Mouse (Mus musculus) lung, postnatal 14 days (tissue): Measurements from ENCODE around the gene AW822073.
"Not testable (repeated sequence)": the region's sequence is repeated elsewhere in the genome, so short reads cannot be mapped to it uniquely, and the experiment has no call there.

Experiments used
- DNase-seq: peaks from one replicate; pipeline ENCODE4 v3.0.0; 2021

AW822073 gene

DNA sequence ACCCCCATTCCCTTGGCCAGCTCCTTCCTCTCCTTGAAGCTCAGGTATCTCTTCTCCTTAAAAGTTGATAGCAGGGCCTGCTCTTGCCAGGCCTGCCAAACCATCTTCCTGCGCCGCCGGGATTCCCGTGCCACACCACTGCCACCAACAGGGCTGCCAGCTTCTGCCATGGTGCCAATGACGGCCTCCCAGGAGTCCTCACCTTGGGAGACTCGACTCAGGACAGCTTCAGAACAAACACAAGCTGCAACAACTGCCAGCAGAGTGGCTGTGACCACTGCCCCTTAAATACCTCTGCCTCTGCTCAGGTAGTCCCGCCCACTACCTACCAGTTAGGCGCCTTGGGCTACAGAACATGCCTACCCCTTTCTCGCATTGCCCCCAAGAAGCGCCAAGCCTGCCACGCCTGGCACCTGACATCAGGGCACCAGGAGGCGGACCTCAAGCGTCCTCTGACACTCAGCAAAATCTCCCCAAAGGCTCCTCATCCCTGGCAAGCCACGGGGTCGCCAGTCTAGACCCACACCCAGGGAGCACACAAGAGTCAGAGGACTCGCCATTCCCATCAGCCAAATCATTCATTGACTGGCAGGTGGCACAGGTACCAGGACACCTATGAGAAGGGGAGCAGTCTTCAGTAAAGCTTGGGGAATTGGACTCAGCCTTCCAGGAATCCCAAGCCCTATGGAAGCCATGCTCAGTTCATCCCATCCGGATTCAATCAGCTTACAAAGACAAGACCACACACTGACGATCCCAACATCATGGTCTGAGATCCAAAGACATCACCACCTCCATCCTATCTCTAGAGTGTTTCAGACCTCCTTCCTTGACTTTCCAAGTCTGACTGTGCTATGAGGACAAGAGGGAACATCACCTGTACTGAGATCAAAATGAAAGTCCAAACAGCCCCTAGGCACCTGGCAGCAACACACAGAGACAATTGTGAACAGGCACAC is at the start of gene AW822073:
TSS of gene AW822073 (minus strand) at position 104 of the 959 bp plus-strand sequence.
- not testable (repeated sequence) for DNase-seq

DNA sequence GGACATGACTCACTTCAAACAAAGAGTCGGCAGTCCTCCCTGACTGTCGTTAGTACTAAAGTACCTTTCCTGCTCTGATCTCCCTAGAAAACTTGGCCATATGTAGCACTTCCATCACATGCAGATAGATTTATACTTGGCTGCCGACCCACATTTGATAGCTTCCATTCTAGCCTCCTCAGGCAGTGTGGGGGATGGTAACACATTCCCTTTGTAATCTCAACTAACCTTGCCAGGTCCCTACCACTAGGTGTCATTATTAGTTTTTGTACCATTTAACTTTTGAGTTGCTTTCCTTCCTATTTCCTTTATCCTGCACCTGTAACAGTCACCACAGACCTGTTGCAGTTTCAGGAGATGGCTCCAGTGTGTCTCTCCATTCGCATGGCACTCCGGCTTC is 33.7 kb upstream of the AW822073 start:
- DNase-seq, result no peak

- peak; percentile 41 for DNase-seq
Measured at GRCm38 (mm10) chr10:58255954-58256353, 31.2 kb upstream of the AW822073 start.

- DNase-seq, result peak; percentile 95
Measured at GRCm38 (mm10) chr10:58255213-58255892, 30.6 kb upstream of the AW822073 start, which contains the start of gene Gcc2. Gene Gcc2 (plus strand): TSS chr10:58255497.

GRCm38 (mm10) chr10:58254635-58255175 is 30.0 kb upstream of the AW822073 start:
- no peak for DNase-seq

- DNase-seq, result no peak
Measured at GRCm38 (mm10) chr10:58249535-58249934, 24.8 kb upstream of the AW822073 start.

DNA sequence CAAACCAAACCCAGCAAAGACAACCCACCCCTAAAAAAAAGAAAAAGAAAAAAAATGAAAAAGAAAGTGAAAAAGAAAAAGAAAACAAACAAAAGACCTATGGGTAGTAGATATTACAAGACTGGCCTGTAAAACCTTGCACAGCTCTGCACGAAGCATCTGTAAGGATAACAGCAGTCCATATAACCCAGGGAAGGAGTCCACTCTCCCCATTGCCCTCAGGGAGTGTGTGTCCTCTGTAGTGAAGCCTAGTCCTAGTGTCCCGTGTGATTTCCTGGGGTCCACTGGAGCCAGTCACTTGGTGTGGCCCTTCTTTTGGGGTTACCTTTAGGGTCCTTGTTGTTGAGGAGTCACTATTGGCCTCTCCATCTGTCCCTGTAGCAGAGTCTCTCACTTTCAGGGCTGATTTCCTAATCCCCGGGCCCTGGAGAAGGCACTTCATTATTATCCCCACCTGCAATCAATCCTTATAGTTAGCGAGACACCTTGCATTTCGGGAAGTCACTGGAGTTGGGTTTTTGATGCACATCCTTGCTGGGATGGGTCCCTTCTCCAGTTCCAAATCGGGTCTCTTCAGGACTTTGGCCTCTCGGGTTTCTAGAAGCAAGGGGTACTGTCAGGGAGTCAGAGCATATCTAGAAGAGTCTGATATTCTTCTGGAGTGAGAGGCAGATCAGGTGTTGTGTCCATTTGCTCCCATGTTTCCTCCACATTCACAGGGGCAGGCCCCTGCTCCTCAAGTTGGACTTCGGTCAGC is 14.4 kb upstream of the AW822073 start:
- DNase-seq, result peak; percentile 54

DNA sequence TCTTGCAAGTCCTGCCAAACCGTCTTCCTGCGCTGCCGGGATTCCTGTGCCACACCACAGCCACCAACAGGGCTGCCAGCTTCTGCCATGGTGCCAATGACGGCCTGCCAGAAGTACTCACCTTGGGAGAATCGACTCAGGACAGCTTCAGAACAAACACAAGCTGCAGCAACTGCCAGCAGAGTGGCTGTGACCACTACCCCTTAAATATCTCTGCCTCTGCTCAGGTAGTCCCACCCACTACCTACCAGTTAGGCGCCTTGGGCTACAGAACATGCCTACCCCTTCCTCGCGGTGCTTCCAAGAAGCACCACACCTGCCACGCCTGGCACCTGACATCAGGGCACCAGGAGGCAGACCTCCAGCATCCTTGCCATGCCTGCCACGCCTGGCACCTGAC is 11.9 kb upstream of the AW822073 start, which contains the start of gene Gm4981:
TSS of gene Gm4981 (minus strand) at position 89 of the 400 bp plus-strand sequence.
- DNase-seq, result no peak

- DNase-seq, result not testable (repeated sequence)
Measured at GRCm38 (mm10) chr10:58234985-58235384, 10.3 kb upstream of the AW822073 start.

DNA sequence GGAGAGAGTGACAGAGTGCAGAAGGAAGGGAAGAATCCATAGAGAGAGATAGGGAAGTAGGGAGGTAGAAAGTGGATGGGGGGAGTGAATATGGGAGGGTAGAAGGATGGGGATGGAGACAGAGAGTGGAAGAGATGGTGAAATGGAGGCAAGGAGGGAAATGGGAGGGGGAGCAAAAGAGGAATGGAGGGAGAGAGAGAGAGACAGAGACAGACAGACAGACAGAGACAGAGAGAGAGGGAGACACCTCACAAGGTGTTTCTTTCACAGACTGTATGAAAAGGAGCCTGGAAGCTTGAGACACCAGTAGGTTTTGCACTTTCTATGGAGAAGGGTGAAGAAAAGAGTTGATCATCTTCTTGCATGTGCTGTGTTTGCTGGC is 9.0 kb upstream of the AW822073 start:
- DNase-seq, result not testable (repeated sequence)

GRCm38 (mm10) chr10:58233054-58233739 is 8.5 kb upstream of the AW822073 start:
- DNase-seq, result not testable (repeated sequence)

- DNase-seq, result not testable (repeated sequence)
Measured at GRCm38 (mm10) chr10:58232641-58232969, 7.9 kb upstream of the AW822073 start, which contains the start of gene Duxf3. Gene Duxf3 (minus strand): TSS chr10:58232675.

DNA sequence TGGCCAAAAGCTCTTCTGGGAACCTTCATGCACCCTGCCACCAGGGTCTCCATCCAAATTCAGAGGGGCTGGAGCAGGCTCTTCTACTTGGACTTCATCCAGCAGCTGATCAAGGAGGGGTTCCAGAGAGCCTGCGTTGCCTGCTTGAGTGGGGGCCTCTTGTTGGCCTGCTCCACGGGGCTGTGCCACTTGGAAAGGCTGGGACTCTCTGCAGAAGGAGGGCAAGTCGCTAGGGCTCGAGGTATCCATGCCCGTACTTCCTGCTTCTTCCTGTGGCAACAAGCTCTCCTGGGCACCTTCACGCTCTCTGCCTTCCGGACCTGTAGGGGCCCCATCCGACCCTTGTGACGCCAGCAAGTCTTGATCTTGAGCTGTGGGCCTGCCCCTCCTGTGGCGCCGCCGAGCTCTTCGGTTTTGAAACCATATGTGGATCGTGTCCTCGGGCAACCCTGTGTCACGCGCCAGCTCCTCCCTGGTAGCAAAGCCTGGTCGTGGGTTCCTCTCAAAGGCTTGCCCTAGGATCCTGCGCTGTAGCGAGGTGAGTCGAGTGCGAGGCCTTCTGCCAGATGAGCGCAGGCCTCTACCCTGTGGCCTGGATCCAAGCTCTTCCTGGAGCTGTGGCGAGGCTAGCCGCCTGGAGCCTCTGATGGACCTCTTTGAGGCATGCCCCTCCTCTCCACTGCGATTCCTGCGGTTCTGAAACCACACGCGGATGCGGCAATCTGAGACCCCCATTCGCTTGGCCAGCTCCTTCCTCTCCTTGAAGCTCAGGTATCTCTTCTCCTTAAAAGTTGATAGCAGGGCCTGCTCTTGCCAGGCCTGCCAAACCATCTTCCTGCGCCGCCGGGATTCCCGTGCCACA is 7.3 kb upstream of the AW822073 start:
- peak; percentile 69 for DNase-seq

GRCm38 (mm10) chr10:58231088-58231487 is 6.4 kb upstream of the AW822073 start:
- not testable (repeated sequence) for DNase-seq

- DNase-seq, result not testable (repeated sequence)
Measured at GRCm38 (mm10) chr10:58230021-58230420, 5.3 kb upstream of the AW822073 start.

- DNase-seq, result not testable (repeated sequence)
Measured at GRCm38 (mm10) chr10:58227798-58228197, 3.1 kb upstream of the AW822073 start.

DNA sequence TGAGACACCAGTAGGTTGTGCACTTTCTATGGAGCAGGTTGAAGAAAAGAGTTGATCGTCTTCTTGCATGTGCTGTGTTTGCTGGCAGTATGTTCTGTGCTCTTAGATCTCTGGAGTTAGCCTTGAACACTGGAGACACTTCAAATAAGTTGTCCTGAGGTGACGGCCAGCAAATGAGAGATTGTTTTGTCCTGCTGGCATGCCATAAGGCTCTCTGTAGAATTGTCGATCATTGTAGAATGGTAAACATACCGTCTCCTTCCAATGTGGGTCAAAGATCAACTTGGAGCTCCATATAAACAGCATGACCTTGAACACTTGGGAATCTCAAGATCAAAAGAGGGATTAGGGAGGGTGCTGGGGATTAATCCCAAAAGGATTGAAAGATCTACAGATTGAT is 1.6 kb upstream of the AW822073 start:
- DNase-seq, result not testable (repeated sequence)

GRCm38 (mm10) chr10:58223972-58224805 is 541 bp downstream of the AW822073 start:
- peak; percentile 53 for DNase-seq

DNA sequence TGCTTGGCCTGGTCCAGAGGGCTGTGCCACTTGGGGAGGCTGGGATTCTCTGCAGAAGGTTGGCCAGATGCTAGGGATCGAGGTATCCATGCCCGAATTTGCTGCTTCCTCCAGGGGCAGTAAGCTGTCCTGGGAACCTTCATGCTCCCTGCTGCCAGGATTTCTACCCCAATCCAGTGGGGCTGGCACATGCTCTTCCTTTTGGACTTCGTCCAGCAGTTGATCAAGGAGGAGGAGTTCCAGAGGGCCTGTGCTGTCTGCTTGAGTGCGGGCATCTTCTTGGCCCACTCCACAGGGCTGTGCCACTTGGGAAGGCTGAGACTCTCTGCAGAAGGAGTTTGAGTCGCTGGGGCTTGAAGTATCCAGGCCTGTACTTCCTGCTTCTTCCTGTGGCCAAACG is 1.6 kb downstream of the AW822073 start:
- DNase-seq, result not testable (repeated sequence)

DNA sequence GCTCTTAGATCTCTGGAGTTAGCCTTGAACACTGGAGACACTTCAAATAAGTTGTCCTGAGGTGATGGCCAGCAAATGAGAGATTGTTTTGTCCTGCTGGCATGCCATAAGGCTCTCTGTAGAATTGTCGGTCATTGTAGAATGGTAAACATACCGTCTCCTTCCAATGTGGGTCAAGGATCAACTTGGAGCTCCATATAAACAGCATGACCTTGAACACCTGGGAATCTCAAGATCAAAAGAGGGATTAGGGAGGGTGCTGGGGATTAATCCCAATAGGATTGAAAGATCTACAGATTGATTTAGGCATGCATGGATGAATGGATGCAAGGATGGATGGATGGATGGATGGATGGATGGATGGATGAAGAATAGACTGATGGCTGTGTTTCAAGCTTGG is 3.2 kb downstream of the AW822073 start:
- not testable (repeated sequence) for DNase-seq
